Mouse (Mus musculus): ENCODE measurements around the gene Ciart.
"Not testable (repeated sequence)": the region's sequence is repeated elsewhere in the genome, so short reads cannot be mapped to it uniquely, and the experiment has no call there.

Gene Ciart

DNA sequence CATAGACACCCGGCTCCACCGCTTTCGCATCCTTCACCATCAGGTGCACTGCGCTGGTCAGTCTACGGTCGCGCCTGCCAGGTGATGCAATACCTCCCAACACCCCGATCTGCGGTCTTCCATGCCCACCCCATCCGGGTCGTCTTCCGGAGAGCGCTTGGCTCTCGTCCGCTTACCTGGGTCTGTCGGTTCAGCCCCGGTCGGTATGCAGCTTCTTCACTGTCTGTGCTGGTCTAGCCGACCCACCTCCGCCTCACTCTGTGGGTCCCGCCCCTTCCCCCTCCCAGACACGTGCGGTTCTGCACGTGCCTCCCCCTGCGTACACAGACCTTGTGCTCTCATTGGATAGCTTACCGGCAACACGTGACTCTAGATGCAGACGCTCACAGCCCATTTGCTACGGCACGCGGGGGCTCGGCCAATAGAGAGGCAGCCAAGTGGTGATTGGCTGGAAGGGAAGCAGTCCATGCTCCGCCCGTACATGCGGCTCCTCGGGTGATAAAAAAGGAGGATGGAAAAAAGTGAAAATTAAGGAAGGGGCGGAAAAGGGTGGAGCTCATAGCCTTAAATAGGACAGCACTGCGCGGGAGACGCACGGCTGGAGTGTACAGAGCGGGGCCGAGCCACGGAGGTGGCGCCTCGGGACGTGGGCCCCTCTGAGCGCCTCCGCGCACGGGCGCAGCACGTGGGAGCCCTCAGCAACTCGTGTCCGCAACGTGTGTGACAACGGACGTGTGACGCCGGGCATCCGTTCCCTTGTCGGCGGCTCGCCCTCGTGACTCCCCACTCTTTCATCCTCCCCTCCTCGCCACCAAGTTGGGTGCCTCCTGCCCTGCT, at the start of gene Ciart:
Ciart (minus strand) TSS at position 273 of the 837 bp plus-strand sequence.
- in situ Hi-C loops (cut with MboI, MseI) = no loop called here

DNA sequence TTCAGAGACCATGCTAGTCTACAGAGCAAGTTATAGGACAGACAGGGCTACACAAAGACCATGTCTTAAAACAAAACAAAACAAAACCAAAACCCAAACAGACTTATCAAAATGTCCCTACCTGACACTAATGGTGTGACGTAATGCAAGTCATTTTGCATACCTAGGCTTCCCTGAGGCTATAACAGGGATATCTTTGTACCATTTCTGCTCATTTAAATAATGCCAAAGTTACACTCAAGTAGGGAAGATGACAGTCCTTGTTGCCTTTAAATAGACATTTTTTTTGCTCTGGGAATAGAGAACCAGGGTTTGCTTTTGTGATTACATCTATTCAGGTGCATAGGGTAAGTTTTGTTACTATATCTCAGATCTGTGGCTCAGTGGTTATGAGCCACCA, 49.4 kb upstream of the Ciart start:
- in situ Hi-C loops (cut with MboI, MseI) = no loop called here

DNA sequence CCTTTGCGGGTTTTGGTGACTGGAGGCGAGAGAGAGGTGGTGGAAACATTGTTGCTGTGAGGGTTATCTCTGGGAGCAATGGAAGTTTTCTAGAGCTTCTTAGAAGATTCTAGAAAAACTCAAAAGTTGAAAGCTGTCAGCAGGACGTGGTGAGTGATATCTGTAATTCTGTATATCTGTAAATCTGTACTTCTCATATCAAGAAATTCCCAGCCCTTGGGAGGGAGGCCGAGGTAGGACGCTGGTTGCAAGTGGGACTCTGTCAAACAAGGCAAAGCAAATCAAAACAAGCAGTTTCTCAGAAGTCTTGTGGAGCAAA, 48.4 kb upstream of the Ciart start:
- in situ Hi-C loops (cut with MboI, MseI) = no loop called here

DNA sequence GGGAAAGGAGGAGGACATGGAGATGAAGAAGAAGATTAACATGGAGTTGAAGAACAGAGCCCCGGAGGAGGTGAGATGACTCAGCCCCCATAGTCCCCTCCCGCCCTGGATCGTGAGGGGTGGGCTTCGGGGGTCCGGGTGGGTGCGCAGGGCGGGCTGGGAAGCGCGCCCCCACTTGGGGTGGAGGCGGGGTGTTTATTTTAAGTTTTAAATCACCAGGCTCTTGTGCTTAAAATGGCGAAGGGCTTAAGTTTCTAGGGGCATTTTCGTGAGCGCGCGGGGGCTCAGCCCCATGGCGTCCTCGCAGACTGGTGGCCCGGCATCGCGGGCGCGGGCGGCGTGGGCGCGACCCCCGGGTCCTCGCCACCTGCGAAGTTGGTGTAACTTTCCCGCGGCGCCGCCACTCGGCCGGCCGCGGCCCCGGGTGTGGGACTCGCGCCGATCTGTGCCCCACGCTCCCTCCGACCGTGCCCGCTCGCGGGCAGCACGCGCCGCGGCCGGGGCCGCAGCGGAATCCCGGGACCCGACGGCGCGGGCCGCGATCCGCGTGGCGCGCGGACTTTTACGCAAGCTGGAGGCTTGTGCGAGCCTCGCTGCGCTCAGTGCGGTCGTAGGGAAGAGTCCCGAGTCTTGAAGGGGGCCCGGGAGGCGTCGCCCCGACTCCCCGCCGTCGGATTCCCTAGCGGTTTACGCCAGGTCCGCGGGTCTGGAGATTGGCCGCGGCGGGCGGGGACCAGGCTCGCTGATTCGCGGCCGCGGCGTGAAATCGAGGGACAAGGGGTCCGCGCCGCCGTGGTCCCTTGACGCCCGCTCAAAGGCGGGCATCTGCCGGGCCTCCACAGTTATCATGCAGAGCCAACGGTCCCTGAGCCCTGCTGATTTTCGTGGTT, 47.8 kb upstream of the Ciart start:
- in situ Hi-C loops (cut with MboI, MseI) = no loop called here

DNA sequence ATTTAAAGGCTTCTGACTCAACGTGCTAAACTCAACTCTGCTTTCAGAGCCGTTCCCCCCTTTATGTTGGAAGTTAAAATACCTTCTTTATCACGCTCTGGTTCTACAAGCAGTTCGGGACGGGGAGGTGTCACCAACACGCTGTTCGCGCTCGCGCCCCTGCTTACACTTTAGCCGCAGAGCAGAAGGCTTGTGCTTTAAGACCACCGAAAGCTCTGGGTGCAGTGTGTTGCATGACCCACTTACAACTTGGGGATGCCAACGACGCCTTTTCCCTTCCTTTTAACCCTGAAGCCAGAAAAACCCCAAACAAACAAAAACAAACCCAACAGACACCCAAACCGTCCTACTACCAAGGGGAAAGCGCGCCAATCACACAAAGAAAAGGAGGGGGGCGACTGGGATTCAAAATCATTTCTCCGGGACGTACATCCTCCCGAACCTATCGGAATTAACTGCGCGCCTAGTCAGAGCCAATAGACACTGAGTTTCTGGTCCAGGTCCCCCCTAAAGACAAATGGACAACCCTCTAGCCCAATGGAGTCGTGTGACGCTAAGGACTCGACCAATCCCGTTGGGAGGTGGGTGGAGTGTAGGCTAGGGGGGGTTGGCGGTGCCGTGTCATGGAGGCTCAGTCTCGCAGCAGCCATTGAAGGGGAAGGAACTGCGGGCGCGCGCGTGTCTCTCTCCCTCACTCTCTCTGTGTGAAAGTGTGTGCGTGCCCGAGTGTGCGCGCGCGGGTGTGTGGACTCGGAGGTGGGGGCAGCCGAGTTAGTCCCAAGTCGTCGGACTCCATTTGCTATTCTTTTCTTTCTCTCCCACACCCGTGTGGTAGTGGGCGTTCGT, 46.8 kb upstream of the Ciart start, which contains the start of gene Anp32e:
Anp32e (plus strand) TSS at position 589 of the 846 bp plus-strand sequence.
- in situ Hi-C loops (cut with MboI, MseI) = no loop called here

DNA sequence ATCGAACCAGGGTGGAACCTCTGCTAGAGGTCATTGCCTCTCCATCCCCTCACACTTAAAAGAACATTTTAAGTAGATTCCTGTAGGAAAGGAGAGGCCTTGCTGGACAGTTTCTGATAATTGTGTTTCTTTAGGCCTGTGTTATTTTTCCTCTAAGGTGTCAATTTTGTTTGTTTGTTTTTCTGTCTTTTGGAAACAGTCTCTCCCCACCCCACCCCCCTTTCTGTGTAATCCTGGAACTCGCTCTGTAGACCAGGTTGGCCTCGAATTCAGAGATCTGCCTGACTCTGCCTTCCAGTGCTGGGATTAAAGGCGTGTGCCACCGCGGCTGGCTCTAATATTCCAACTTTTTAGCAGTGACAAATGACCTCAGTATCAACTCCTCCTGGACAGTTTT, 46.2 kb upstream of the Ciart start:
- in situ Hi-C loops (cut with MboI, MseI) = no loop called here

DNA sequence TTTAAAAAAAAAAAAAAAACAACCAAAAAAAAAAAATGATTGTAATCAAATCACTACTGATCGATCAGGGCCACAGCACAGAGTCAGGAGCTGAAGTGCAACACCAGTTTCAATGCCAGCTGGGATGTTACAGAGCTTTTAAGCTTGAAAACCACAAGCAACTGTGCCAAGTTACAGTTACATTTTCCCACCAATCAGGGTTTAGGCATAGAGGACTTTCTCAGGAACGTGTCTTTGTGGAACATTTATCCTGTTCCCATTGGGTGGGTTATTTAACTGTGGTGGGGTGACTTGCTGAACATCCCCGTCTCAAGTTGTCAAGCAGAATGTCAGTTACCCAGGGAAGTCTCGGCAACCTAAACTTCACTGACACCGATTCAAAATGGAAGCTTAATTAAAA, 43.0 kb upstream of the Ciart start:
- in situ Hi-C loops (cut with MboI, MseI) = no loop called here

DNA sequence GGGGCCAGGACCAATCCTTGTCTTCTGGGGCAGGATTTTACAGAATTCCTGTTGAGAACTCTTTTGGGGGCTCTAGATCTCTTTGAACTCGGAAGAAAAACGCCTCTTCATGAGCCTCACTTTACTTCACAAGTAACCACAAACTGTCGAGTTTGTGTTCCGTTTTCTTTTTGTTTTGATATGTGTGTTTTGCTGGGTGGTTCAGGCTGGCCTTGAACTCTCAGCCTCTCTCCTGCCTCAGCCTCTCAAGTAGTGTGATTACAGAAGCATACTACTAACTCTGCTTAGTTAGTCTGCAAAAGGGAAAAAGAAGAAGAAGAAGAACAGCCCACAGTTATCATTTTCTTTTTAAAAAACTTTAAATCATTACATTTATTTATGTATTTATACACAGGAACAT, 42.1 kb upstream of the Ciart start:
- in situ Hi-C loops (cut with MboI, MseI) = no loop called here

DNA sequence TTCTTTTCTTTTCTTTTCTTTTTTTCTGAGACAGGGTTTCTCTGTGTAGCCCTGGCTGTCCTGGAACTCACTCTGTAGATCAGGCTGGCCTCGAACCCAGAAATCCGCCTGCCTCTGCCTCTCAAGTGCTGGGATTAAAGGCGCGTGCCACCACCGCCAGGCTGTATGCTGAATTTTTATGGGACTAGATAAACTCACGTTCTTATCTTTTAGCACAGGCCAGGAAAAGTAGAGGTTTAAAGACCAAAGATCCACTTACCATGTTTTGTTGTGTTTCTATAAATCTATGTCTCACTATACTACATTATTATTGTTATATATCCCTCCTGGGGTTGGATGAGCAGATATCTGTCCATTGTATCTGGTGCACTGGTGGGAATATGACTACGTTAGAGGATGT, 41.4 kb upstream of the Ciart start:
- in situ Hi-C loops (cut with MboI, MseI) = not testable (repeated sequence)

DNA sequence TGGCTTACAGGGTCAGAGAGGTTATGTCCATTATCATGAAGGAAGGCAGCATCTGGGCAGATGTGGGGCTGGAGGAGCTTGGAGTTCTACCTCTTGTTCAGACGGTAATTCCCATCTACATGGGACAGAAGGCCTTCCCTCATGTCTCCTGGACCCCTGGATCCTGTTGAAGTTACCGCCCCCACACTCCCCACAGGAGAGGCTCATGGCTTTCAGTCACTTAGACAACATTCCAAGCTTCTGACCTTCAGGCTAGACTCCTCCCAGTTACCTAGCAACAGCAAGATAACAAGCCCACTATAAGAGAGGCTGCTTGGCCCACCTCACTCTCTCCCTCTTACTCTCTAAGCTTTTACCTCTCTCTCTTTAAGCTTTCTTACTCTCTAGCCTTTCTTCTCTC, 38.5 kb upstream of the Ciart start:
- in situ Hi-C loops (cut with MboI, MseI) = not testable (repeated sequence)

DNA sequence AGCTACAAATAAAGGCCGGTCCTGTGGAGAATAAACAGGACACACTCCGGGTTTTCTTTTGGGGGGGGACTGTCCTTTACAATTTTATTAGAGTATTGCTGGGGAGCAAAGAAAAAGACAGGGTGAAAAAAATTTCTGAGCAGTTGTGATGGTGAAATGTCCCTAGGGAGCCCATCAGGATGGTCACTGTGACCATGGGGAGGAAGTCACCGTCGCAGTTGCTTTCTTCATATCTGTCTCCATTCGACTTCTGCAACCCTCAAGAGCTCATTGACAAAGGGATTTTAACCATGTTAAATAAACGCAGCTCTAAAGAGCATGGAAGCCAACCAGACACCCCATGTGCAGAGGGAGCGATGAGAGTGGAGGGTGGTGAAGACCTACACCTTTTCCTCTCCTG, 34.7 kb upstream of the Ciart start:
- in situ Hi-C loops (cut with MboI, MseI) = no loop called here

DNA sequence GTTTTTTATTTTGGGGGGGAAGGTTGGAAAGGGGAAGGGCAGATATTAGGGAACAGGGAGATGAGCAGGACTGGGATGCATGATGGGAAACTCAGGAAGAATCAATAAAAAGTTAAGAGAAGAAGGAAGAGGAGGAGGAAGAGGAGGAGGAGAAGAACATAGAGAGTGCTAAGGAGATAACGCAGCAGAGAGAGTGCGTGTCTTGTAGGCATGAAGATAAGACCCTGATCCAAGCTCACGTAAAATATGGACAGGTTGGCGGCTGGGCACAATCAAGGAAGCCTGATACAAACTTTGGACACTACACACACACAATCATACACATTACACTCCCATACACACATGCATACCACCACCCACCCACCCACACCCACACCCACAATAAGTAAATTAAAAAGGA, 32.7 kb upstream of the Ciart start:
- in situ Hi-C loops (cut with MboI, MseI) = no loop called here

DNA sequence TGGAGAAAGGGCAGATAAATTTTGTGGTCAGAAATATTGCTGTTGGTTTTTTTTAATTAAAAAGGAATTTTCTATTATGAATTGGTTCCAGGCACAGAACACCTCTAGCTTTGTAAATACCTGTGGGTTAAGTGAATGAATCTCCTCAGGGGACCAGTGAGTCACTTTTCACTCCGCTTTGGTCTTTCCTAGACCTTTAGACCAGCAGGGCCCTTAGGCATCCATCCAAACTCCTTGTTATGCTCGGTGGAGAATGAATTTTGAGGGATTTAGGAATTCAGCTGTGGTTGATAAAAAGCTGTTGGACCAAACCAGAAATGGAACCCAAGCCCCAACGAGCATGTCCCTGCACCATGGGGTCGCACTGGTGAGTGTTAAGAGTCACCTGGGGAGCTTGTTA, 25.6 kb upstream of the Ciart start:
- in situ Hi-C loops (cut with MboI, MseI) = no loop called here

DNA sequence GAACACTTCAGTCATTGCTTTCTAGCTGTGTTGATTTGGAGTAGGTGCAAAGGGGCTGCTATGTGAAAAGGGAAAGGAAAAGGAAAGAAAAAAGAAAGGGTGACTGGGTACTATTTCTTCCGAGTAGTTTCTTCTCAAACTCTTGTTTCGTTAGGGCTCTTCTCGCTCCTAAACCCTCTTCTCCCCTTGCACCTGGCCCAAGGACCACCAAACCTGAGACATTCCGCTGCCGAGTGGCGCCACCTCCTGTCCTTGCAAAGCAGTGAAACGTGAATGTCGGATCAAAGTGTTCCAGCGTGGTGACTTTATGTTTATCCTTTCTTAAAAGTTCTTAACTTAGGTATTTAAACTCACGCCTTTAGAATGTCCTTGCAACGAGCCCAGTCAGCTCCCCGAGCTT, 24.8 kb upstream of the Ciart start:
- in situ Hi-C loops (cut with MboI, MseI) = no loop called here

DNA sequence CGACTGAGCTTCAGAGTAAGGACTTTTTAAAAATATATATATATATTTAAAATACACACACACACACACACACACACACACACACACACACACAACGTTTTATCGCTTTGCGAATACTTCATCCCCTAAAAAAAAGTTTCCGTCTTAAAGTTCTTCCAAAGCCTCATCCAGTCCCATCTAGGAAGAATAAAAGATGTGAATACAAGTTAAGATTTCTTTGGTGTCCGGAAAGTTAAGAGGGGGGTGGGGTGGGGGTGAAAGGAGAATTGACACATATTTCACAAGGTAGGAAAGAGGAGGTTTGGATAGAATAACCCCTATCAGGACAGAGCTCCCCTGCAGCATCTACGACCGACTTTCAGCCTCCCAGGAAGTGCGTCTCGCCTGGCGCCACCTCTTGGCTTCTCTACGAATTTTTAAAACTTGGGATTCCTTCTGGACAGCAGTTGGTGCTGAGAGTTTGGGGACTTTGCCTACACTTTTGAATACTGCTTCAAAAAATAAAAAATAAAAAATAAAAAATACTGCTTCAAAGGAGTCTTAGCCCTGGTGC, 24.0 kb upstream of the Ciart start:
- in situ Hi-C loops (cut with MboI, MseI) = no loop called here

DNA sequence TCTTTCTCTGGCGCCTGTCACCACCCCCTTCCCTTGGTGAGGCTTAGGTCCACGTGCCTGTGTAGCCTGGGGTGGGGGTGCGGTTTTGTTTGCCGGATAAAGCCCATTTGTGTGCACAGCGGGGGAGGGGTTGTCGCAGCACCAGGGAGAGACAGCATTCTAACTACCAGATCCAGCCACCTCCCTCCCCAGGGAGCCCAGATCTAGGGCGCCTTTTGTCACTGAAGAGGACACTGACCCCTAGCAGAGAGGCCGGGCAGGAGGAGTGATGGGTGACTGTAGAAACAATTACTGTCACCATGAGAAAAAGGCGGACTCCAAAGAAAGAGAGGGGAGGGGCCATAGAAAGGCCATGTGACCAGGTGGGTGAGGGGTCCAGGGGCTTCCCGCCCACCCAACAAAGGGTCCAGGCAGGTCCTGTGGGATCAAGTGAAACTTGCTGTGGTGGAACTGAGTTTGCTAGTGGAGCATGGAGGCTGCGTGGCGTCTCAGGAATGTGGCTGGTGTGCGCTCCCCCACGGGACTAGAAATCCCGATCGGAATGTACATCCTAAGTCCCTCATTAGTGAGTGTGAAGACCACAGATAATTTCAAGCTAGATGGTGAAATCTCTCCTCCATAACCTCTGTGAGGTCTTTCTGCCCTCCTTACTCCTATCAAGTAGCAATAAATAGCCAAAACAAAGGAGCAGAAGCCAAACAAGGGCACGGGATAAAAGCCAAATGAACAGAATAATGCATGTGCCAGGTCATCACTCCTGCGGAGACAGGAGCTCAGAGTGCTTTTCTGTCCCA, 23.3 kb upstream of the Ciart start:
- in situ Hi-C loops (cut with MboI, MseI) = no loop called here

DNA sequence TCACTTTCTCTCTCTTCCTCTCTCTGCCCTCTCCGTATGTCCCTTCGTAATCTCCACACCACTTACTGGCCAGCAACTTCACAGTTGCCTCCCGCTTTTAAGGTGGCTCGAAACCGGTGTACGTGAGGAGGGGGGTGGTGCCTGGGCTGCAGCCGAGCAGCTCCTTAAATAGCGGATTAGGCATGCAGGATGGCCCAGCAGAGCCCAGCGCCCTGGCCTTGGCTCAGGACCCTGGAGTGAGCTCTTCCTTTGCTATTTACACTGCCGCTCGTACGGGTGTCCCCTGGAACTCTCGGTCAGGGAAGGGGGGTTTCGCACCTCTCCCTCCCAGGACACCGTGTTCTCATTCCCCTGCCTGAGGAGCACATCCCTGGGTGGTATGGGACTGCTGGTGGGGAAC, 22.5 kb upstream of the Ciart start, which contains the start of gene Car14:
Car14 (minus strand) TSS at position 124 of the 400 bp plus-strand sequence.
- in situ Hi-C loops (cut with MboI, MseI) = loop anchor here (5.0 kb wide), 1 partner anchor 37 kb away; no protein-coding TSS in a partner anchor

DNA sequence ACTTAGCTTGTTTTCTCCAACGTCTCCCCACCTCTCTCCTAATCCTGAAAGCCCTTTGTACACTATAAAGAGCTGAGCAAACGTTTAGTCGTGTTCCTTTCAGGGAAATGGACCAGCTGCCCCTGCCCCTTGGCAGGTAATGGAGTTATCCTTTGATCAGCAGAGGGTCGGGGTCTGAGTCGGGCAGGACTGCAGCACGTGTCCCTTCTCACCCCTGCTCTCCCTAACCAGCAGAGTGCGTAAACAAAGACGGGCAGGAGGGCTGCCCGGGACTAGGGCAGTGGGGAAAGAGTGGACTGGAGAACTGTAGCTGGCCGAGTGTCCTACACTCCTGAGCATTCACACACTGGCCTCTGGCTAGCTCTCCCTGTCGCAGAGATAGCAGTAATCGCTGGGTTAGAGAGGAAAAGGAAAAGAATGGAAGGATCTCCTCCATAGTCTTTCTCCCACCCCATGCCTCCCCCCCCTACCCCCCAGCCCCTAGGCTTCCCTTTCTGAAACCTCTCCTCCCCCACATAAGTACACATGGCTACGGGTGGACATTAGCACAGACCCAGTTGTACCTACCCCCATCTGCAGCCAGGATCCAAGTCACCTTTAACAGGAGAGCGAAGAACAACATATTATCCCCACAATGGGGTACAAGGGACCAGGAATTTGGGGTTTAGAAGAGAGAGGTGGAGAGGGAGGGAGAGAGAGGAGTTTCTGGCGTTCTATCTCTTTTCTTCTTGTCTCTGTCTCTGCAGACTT, 21.9 kb upstream of the Ciart start:
- in situ Hi-C loops (cut with MboI, MseI) = loop anchor here (5.0 kb wide), 1 partner anchor 37 kb away; no protein-coding TSS in a partner anchor

DNA sequence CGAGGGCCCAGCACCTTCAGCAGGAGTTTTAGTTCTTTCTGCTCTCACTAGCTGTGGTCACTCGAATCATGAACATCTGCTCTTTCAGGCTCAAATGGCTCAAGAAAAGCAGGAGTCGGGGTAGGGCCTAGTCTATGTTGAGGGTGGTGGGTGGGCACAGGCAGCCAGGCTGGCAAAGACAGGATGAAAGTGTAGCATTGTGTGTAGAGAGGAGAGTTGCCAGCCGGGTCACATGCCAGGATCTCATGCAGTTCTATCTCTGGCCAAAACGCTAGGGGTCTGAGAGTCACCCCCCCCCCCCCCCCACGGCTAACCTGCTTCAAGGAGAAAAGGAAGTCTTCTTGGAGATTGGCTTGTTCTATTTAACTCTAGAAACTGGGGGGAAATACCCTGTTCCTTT, 20.6 kb upstream of the Ciart start:
- in situ Hi-C loops (cut with MboI, MseI) = loop anchor here (5.0 kb wide), 1 partner anchor 35 kb away; no protein-coding TSS in a partner anchor

DNA sequence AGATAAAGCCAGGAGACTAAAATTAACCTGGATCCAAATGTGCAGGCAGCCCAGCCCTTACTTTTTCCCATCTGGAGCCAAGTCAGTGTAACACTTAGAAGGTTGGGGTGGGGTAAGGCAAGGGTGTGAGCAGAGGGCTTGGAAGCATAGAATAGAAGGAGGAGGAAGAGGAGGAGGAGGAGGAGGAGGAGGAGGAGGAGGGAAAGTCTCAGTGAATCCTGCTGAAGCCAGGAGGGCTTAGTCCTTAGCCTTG, 20.2 kb upstream of the Ciart start:
- in situ Hi-C loops (cut with MboI, MseI) = loop anchor here (5.0 kb wide), 1 partner anchor 35 kb away; no protein-coding TSS in a partner anchor
